Mouse (Mus musculus): ENCODE data around the gene Foxn3.

Foxn3 gene

DNA sequence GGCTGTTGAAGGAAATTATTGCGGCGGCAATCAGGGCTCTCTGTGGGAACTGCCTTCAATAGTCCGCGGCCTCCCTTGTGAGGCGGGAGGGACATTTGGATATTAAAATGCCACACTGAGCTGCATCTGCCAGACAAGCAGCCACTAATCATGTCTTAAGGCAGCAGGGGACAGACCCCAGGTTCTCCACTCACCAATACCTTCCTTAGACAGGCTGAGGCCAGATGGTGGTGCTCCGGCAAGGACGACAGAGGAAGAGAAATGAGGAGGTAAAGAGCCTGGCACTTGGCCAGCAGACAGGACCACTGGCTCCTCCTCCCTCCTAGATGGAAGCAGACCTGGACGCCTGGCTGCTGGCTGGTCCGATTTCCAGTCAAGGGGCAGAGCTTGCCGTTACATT, 409.7 kb downstream of the Foxn3 start:
- no peak for DNase-seq

DNA sequence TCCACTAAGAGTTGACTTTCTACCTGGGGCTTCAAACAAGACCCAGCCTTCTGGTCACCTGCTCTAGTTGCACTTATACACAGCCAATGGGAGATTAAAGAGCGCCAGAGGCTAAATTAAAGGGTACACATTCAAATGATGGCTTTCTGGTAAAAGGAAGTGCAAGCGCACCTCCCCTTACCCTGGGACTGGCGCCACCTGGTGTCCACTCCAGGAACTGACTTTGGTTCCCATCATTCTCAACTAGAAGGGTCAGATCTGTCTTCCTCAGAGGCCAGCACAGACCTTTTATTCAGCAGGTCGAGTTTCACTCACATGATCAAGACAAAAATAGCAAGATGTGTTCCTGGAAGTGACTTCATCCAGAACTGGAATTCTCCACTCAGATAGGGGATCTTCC, 413.3 kb downstream of the Foxn3 start:
- DNase-seq, result peak; percentile 28 to 75

DNA sequence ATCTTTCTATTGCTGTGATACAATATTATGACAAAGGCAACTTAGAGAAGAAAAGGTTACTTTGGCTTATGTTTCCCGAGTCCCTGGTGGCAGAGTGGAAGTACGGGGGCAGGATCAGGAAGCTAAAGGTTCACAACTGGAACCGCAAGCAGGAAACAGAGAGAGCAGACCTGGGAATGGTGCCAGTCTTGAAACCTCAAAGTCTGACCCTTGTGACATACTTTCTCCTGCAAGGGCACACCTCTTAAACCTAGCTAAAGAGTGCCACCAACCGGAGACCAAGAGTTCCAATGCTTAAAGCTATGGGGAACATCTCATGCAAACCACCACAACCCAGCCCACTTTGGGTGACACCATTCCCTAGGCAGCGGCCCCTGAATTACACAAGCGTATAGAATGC, 414.2 kb downstream of the Foxn3 start:
- no peak for DNase-seq

Data from spleen, adult 18-20 months (tissue).